Mouse (Mus musculus): ENCODE data around the gene Fam107b.

GRCm38 (mm10) chr2:3590916-3591197 lies 20.6 kb downstream of the Fam107b start:
- TF ChIP-seq CTCF (IDR thresholded peaks at IDR 0.05; ENCODE audit: borderline replicate concordance, extremely low read depth, insufficient read depth, insufficient read length) (no peak), POLR2A (IDR thresholded peaks at IDR 0.05; ENCODE audit: borderline replicate concordance, extremely low read depth, insufficient read depth, insufficient read length, poor library complexity, severe bottlenecking) (no peak)
